8 mouse cellular contexts compared by ENCODE assay signal in genomic region chr1:93726974-93727373, GRCm38 (mm10). TPM values are rescaled to one million over a fixed set of nuclear protein-coding genes. Genes with fewer than 3 reads are reported as not detected.
A peak's percentile ranks its signal among the peaks of the same experiment; 100 is the strongest.
DNase-seq lines count a peak whose midpoint lies in the region; ATAC-seq and TF ChIP-seq lines count a peak whose summit lies in the region.

No protein-coding gene starts in this region.

- peak; percentile 79 for TF ChIP-seq CTCF in hindbrain, postnatal 0 days (IDR thresholded peaks at IDR 0.05; ENCODE audit: low read depth)
- TF ChIP-seq CTCF in left cerebral cortex, adult 2 months (IDR thresholded peaks at IDR 0.05), result peak; percentile 89

- no peak overlapping the region for H3K4me3 ChIP-seq in midbrain, embryonic 10.5 days
- H3K4me3 ChIP-seq in midbrain, embryonic 16.5 days (ENCODE audit: low read depth, low read length), result no peak overlapping the region
- no peak overlapping the region for H3K4me3 ChIP-seq in hindbrain, postnatal 0 days (ENCODE audit: low read length)
- H3K4me3 ChIP-seq in left cerebral cortex, adult 2 months, result no peak overlapping the region

- peaks cover 12% of the 10 kb centered on the region for H3K4me1 ChIP-seq in midbrain, embryonic 10.5 days
- H3K4me1 ChIP-seq in midbrain, embryonic 16.5 days (ENCODE audit: control insufficient read depth, insufficient read depth, low read length), result peaks cover 8% of the 10 kb centered on the region
- 0 out of 2 replicates have a peak, but pooled peaks cover under 1% of the 10 kb centered on the region for H3K4me1 ChIP-seq in hindbrain, postnatal 0 days (ENCODE audit: insufficient read depth, low read length)

- DNase-seq in midbrain, embryonic 10.5 days (ENCODE audit: low spot score), result peak; percentile 44
- DNase-seq in cerebellum, adult 11-12 months, result peak; percentile 29
- DNase-seq in frontal cortex, postnatal 25 days (ENCODE audit: low spot score in 2 of 2), result peak; percentile 24 to 36
- DNase-seq in hindbrain, postnatal 0 days (ENCODE audit: low spot score), result peak; percentile 51
- DNase-seq in left cerebral cortex, adult 2 months (ENCODE audit: extremely low spot score in 1 of 2, low spot score in 2 of 2), result peak in 1 of 2 experiments; percentile 63
- DNase-seq in mesoderm, embryonic 11.5 days (ENCODE audit: low read depth, low spot score), result peak; percentile 41
- peak; percentile 19 to 47 for DNase-seq in spleen, adult 18-20 months

- no peak for ATAC-seq in midbrain, embryonic 16.5 days
- ATAC-seq in hindbrain, postnatal 0 days, result peak; percentile 22; the same call in 1 of the 2 replicates

- peaks cover 23% of the 10 kb centered on the region for H3K36me3 ChIP-seq in midbrain, embryonic 10.5 days
- peaks cover 5% of the 10 kb centered on the region for H3K36me3 ChIP-seq in midbrain, embryonic 16.5 days (ENCODE audit: control insufficient read depth, insufficient read depth, low read length)
- 0 out of 2 replicates have a peak, but pooled peaks cover 6% of the 10 kb centered on the region for H3K36me3 ChIP-seq in hindbrain, postnatal 0 days (ENCODE audit: insufficient read depth, low read length)

- no peaks in the 10 kb centered on the region for H3K9me3 ChIP-seq in midbrain, embryonic 10.5 days (replicated peaks)
- H3K9me3 ChIP-seq in midbrain, embryonic 16.5 days (replicated peaks; ENCODE audit: control insufficient read depth, low read length, poor library complexity, severe bottlenecking), result no peaks in the 10 kb centered on the region
- no peaks in the 10 kb centered on the region for H3K9me3 ChIP-seq in hindbrain, postnatal 0 days (ENCODE audit: low read length)

- 70% methylated on average over 3 of the region's 3 CpGs for WGBS in midbrain, embryonic 10.5 days
- WGBS in midbrain, embryonic 16.5 days, result 70% methylated on average over 3 of the region's 3 CpGs
- 73% methylated on average over 3 of the region's 3 CpGs for WGBS in hindbrain, postnatal 0 days

- intact Hi-C loops in left cerebral cortex, adult 2 months (cut with DNase I), result loop anchor here (2.0 to 5.0 kb wide), 3 partner anchors 58 to 215 kb away; partner anchors contain the start of gene Farp2

- H3K9ac ChIP-seq in midbrain, embryonic 16.5 days (ENCODE audit: low read depth, low read length), result no peak overlapping the region
- no peak overlapping the region for H3K9ac ChIP-seq in hindbrain, postnatal 0 days (replicated peaks; ENCODE audit: low read length)

- H3K27ac ChIP-seq in midbrain, embryonic 10.5 days (replicated peaks), result no peak overlapping the region
- H3K27ac ChIP-seq in midbrain, embryonic 16.5 days (ENCODE audit: low read length), result no peak overlapping the region
- H3K27ac ChIP-seq in hindbrain, postnatal 0 days, result no peak overlapping the region
- no peak overlapping the region for H3K27ac ChIP-seq in left cerebral cortex, adult 2 months

- H3K27me3 ChIP-seq in midbrain, embryonic 10.5 days (ENCODE audit: low read depth, poor library complexity, severe bottlenecking), result no peaks in the 10 kb centered on the region
- H3K27me3 ChIP-seq in midbrain, embryonic 16.5 days (ENCODE audit: control insufficient read depth, insufficient read depth, low read depth, low read length), result no peaks in the 10 kb centered on the region
- H3K27me3 ChIP-seq in hindbrain, postnatal 0 days (ENCODE audit: insufficient read depth, low read length), result no peaks in the 10 kb centered on the region

- no peak overlapping the region for H3K4me2 ChIP-seq in midbrain, embryonic 16.5 days (ENCODE audit: low read length)
- H3K4me2 ChIP-seq in hindbrain, postnatal 0 days (ENCODE audit: low read depth, low read length), result no peak overlapping the region

RNA-seq across cellular contexts. Expression of gene Atg4b, which starts 24.3 kb away (rescaled TPM):
- polyA plus RNA-seq in midbrain, embryonic 10.5 days (2016; fragmentation: Nextera tagmentation; extraction: Ambion mirVana), result 85.6 and 92.4 TPM in 2 replicates
- polyA plus RNA-seq in midbrain, embryonic 16.5 days (2015; fragmentation: Nextera tagmentation; extraction: Ambion mirVana), result 92.5 and 109 TPM in 2 replicates
- total RNA-seq in hindbrain, postnatal 0 days (2014; rRNA removed), result 51.1 and 75.8 TPM in 2 replicates
- polyA plus RNA-seq in hindbrain, postnatal 0 days (2015; fragmentation: Nextera tagmentation; extraction: Ambion mirVana), result 75.0 and 76.3 TPM in 2 replicates
- total RNA-seq in left cerebral cortex, adult 2 months (2021), result 10 to 100 TPM; 79.7 to 89.7 TPM

RNA-seq across cellular contexts. Expression of gene Thap4, which starts 27.7 kb away (rescaled TPM):
- polyA plus RNA-seq in midbrain, embryonic 10.5 days (2016; fragmentation: Nextera tagmentation; extraction: Ambion mirVana), result 47.8 and 49.6 TPM in 2 replicates
- polyA plus RNA-seq in midbrain, embryonic 16.5 days (2015; fragmentation: Nextera tagmentation; extraction: Ambion mirVana), result 54.8 TPM in 2 replicates
- total RNA-seq in hindbrain, postnatal 0 days (2014; rRNA removed), result 41.5 and 58.7 TPM in 2 replicates
- polyA plus RNA-seq in hindbrain, postnatal 0 days (2015; fragmentation: Nextera tagmentation; extraction: Ambion mirVana), result 49.9 and 50.2 TPM in 2 replicates
- total RNA-seq in left cerebral cortex, adult 2 months (2021), result 10 to 100 TPM; 42.0 to 44.4 TPM

RNA-seq across cellular contexts. Expression of gene Bok, which starts 41.5 kb away (rescaled TPM):
- 42.9 and 43.8 TPM in 2 replicates for polyA plus RNA-seq in midbrain, embryonic 10.5 days (2016; fragmentation: Nextera tagmentation; extraction: Ambion mirVana)
- 99.0 and 102 TPM in 2 replicates for polyA plus RNA-seq in midbrain, embryonic 16.5 days (2015; fragmentation: Nextera tagmentation; extraction: Ambion mirVana)
- total RNA-seq in hindbrain, postnatal 0 days (2014; rRNA removed), result 133 and 136 TPM in 2 replicates
- 97.6 and 103 TPM in 2 replicates for polyA plus RNA-seq in hindbrain, postnatal 0 days (2015; fragmentation: Nextera tagmentation; extraction: Ambion mirVana)
- 10 to 100 TPM; 33.2 to 35.8 TPM for total RNA-seq in left cerebral cortex, adult 2 months (2021)
